Comparison of ENCODE assay signal across 11 mouse cellular contexts in the genomic region with DNA sequence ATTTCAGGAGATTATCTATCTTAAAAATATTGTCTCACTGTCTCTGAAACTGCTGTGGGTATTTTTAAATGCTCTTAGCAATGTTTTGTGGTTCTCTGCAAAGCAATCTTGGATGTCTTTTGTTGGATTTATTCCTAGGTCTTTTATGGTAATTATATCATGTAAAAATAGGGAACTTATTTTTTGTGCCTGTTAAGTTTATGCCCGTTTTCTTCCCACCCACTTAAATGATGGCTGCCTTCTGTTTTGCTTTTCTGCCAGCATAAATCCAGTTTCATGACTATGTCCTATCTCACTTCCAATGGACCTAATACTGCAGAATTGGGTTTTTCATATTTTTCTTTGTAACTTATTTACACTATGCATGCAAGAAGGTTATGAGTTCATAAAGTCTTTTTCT.
"Had no signal": no experiment of that assay in that cellular context is flagged by ENCODE, and none has a peak within 500 bp of the region (broad histone marks: within the 10 kb centered on the region; RNA-seq: fewer than 3 reads in every experiment).

No protein-coding gene starts in this region.

- H3K27me3 ChIP-seq: limb, embryonic 13.5 days; midbrain, embryonic 12.5 days had no signal

- H3K9me3 ChIP-seq: limb, embryonic 13.5 days; midbrain, embryonic 12.5 days had no signal

- DNase-seq: kidney, adult 8-10 months; kidney, postnatal 25 days; lung, adult 18-20 months; thymus, postnatal 14 days had no signal

- H3K4me3 ChIP-seq: limb, embryonic 13.5 days; midbrain, embryonic 12.5 days had no signal

- H3K9ac ChIP-seq: limb, embryonic 13.5 days; liver, embryonic 14.5 days; midbrain, embryonic 12.5 days had no signal

- H3K4me1 ChIP-seq: limb, embryonic 13.5 days; midbrain, embryonic 12.5 days had no signal

- H3K36me3 ChIP-seq: limb, embryonic 13.5 days; midbrain, embryonic 12.5 days had no signal

- H3K4me2 ChIP-seq: limb, embryonic 13.5 days; midbrain, embryonic 12.5 days had no signal

- H3K27ac ChIP-seq: limb, embryonic 13.5 days; liver, embryonic 14.5 days; midbrain, embryonic 12.5 days had no signal

- ATAC-seq: hindbrain, embryonic 16.5 days; inflammation-experienced regulatory T-cells, adult 6 months; intestine, postnatal 0 days; midbrain, embryonic 16.5 days had no signal
